Mouse (Mus musculus): Measurements from ENCODE around the gene Tcirg1.

DNA sequence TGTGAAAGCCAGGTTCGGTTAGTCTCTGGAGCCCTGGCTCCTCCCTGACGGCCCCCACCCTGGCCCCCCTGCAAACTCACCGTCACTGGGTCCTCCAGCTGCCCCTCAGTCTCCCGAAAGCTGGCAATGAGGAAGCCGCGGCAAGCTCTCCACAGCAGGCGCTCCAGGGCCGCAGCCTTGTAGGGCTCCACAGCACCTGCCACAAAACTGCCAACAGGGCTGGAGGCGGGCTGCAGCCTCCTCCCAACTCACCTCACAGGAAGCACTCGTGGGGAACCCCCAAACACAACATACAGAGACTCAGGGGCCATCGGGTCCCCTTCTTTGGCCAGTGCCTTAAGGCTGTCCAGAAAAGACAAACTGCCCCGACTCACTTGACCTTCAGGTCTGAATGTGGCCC, 4.0 kb downstream of the Tcirg1 start:
- TF ChIP-seq CTCF (IDR thresholded peaks at IDR 0.05; ENCODE audit: insufficient read depth, low read depth, low read length) (no peak), POLR2A (IDR thresholded peaks at IDR 0.05; ENCODE audit: insufficient read depth, low read depth, low read length) (no peak)
